ENCODE assay signal across 15 mouse cellular contexts in the genomic region with DNA sequence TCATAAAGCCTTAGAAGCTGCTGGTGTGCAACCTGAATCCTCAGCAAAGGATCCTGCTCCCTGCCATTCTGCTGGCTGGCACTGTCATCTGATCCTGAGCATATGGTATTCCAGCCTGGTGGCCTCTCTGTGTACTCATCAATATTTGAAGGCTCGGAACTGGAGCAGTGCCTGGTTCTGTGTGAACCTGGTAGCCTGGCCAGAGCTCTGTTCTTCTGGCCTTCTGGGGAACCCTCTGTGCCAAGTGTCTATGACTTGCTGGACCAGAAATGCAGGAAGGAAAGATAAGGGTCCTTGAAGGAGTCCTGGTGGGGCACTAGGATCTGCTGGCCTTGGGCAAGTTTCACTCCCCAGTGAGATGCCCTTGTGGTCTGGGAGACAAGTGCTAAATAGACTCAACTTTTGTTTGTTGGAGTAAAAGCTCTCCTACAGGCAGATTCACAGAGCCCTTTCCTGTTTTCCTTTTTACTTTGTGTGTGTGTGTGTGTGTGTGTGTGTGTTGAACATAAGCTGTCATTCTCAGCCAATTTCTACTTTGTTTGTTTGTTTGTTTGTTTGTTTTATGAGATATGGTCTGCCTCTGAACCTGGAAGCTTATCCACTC. TPM values are rescaled to one million over a fixed set of nuclear protein-coding genes. Genes with fewer than 3 reads are reported as not detected.
DNase-seq lines count a peak whose midpoint lies in the region; ATAC-seq and TF ChIP-seq lines count a peak whose summit lies in the region.
"Had no signal": no experiment of that assay in that cellular context is flagged by ENCODE, and none has a peak within 500 bp of the region (broad histone marks: within the 10 kb centered on the region; RNA-seq: fewer than 3 reads in every experiment).

No protein-coding gene starts in this region.

- TF ChIP-seq POLR2A in kidney, adult 2 months (IDR thresholded peaks at IDR 0.05; ENCODE audit: low read depth, low read length): no peak

- 68% methylated on average over 1 of the region's 1 CpGs for WGBS in kidney, adult 2 months

- ATAC-seq in cerebellum, adult (ENCODE audit: insufficient number of reproducible peaks, low FRiP score, low TSS enrichment): peak; percentile 93
- no peak for ATAC-seq in frontal cortex, adult (ENCODE audit: low TSS enrichment)
- no peak for ATAC-seq in megakaryocyte-erythroid progenitor cell, adult 5-6 weeks (replicated peaks; ENCODE audit: low FRiP score, low TSS enrichment, poor library complexity, severe bottlenecking)
- ATAC-seq: forebrain, embryonic 15.5 days had no signal

- no peaks in the 10 kb centered on the region for H3K27me3 ChIP-seq in kidney, adult 2 months (replicated peaks; ENCODE audit: control insufficient read depth, insufficient read depth, low read length)
- H3K27me3 ChIP-seq: embryonic facial prominence, embryonic 15.5 days; forebrain, embryonic 15.5 days; liver, embryonic 13.5 days had no signal

- peak; percentile 32 for DNase-seq in kidney, adult 2 months
- DNase-seq in kidney, adult 8-10 months: no peak
- peak; percentile 91 for DNase-seq in cerebellum, adult 8-10 months
- DNase-seq in lung, postnatal 14 days: peak; percentile 49
- no peak for DNase-seq in layer of hippocampus, adult 18-20 months (ENCODE audit: low spot score in 2 of 2)
- DNase-seq: heart, adult 11 months; kidney, postnatal 14 days; liver, embryonic 13.5 days had no signal

- no peak overlapping the region for H3K4me3 ChIP-seq in kidney, adult 2 months (ENCODE audit: insufficient read depth, low read depth, low read length)
- H3K4me3 ChIP-seq: embryonic facial prominence, embryonic 15.5 days; forebrain, embryonic 15.5 days; left cerebral cortex, adult 2 months; liver, embryonic 13.5 days; midbrain, embryonic 10.5 days had no signal

- no peaks in the 10 kb centered on the region for H3K36me3 ChIP-seq in kidney, adult 2 months (ENCODE audit: control insufficient read depth, insufficient read depth, low read length)
- H3K36me3 ChIP-seq: embryonic facial prominence, embryonic 15.5 days; forebrain, embryonic 15.5 days; liver, embryonic 13.5 days; midbrain, embryonic 10.5 days had no signal

- H3K4me1 ChIP-seq in kidney, adult 2 months (ENCODE audit: control insufficient read depth, insufficient read depth, low read length): peaks cover 32% of the 10 kb centered on the region

- H3K27ac ChIP-seq in kidney, adult 2 months (ENCODE audit: insufficient read depth, low read depth, low read length): no peak overlapping the region
- H3K27ac ChIP-seq: embryonic facial prominence, embryonic 15.5 days; forebrain, embryonic 15.5 days; left cerebral cortex, adult 2 months; liver, embryonic 13.5 days; midbrain, embryonic 10.5 days had no signal

- no peak; the same call in 1 of the 2 replicates for TF ChIP-seq CTCF in kidney, adult 2 months (conservative IDR thresholded peaks at IDR 0.05; ENCODE audit: insufficient read depth, insufficient read length, low read depth, low read length)

RNA-seq across cellular contexts. Expression of a gene that starts 5.7 kb away (rescaled TPM):
- polyA plus RNA-seq in kidney, adult 2 months (2012; rRNA removed): 65.0 and 72.0 TPM in 2 replicates
- 100 to 1,000 TPM in 1 of 2 experiments, 10 to 100 TPM in 1; 85.8 to 106 TPM for total RNA-seq in layer of hippocampus, adult 18-20 months (2021)
- 23.0 and 23.5 TPM in 2 replicates for total RNA-seq in megakaryocyte-erythroid progenitor cell, adult 5-6 weeks (2014; fragmentation: Nextera tagmentation)
- 22.5 and 26.0 TPM in 2 replicates for total RNA-seq in megakaryocyte-erythroid progenitor cell, adult 5-6 weeks (2017)

Comparison
In these comparisons a context has a peak if more than half of its experiments do, and no peak if none do; other contexts are left out.
1. DNase-seq: peak in kidney, adult 2 months (single experiment), cerebellum, adult 8-10 months (single experiment) and lung, postnatal 14 days (single experiment); none in kidney, adult 8-10 months (0 of 2) and layer of hippocampus, adult 18-20 months (0 of 2).